In the genomic region with DNA sequence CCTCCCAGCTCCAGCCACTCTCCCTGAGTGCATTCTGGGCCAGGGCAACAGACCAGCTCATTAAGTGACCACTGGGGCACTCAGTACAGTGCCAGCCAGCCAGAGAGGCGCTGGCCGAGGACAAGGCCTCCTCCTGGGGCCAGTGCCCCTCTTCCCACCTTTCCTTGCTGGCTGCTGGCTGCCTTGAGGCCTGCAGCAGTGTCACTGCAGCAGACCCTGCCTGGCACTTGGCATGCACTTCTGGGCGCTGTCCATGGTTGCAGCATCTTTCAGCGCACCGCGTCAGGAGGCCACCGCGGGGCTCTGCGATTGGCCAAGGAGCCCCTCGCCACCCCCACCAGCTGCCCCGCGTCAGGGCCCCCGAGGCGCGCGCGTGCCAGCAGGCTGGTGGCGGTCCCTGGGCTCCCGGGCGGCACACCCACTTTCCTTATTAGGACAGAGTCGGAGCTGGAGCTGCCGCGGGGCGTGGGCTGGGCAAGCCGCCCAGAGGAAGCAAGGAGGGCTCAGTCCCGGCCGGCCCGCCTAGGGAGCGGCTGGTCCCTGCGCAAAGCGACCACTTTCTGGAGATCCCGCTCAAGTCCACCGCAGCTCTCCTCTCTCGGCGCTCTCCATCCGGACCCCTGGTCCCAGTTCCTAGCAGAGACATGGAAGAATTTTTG, we compare ENCODE assay signal across 8 mouse cellular contexts. TPM values are rescaled to one million over a fixed set of nuclear protein-coding genes. Genes with fewer than 3 reads are reported as not detected.
DNase-seq lines count a peak whose midpoint lies in the region; ATAC-seq lines count a peak whose summit lies in the region.

A gene (plus strand): TSS at position 506 of the 659 bp plus-strand sequence.

- peak within 1 kb of the TSS; percentile 94 for H3K4me2 ChIP-seq in heart, embryonic 13.5 days
- peak within 1 kb of the TSS; percentile 81 for H3K4me2 ChIP-seq in kidney, embryonic 15.5 days
- H3K4me2 ChIP-seq in liver, embryonic 12.5 days = peak within 1 kb of the TSS; percentile 63

- peaks cover 55% of the 10 kb centered on the region for H3K27me3 ChIP-seq in forebrain, embryonic 10.5 days (ENCODE audit: poor library complexity, severe bottlenecking)
- peaks cover 63% of the 10 kb centered on the region for H3K27me3 ChIP-seq in heart, embryonic 13.5 days (replicated peaks)
- peaks cover 51% of the 10 kb centered on the region for H3K27me3 ChIP-seq in kidney, embryonic 15.5 days
- H3K27me3 ChIP-seq in liver, embryonic 12.5 days (replicated peaks) = peaks cover 59% of the 10 kb centered on the region

- H3K9me3 ChIP-seq in forebrain, embryonic 10.5 days = no peaks in the 10 kb centered on the region
- no peaks in the 10 kb centered on the region for H3K9me3 ChIP-seq in heart, embryonic 13.5 days
- no peaks in the 10 kb centered on the region for H3K9me3 ChIP-seq in kidney, embryonic 15.5 days (replicated peaks)
- H3K9me3 ChIP-seq in liver, embryonic 12.5 days (replicated peaks) = no peaks in the 10 kb centered on the region

- ATAC-seq in heart, embryonic 13.5 days (ENCODE audit: extremely low read depth, insufficient number of reproducible peaks, low FRiP score, low TSS enrichment) = peak; percentile 83
- peak; percentile 98 for ATAC-seq in kidney, embryonic 15.5 days (replicated peaks; ENCODE audit: low FRiP score)
- ATAC-seq in liver, embryonic 12.5 days = peak; percentile 83

- H3K27ac ChIP-seq in brown adipose tissue, adult 24 weeks (replicated peaks; ENCODE audit: low read depth, low read length) = no peak within 1 kb of the TSS
- H3K27ac ChIP-seq in forebrain, embryonic 10.5 days = no peak within 1 kb of the TSS
- peak within 1 kb of the TSS; percentile 49; the same call in 1 of the 2 replicates for H3K27ac ChIP-seq in heart, embryonic 13.5 days (replicated peaks)
- no peak within 1 kb of the TSS for H3K27ac ChIP-seq in kidney, embryonic 15.5 days
- H3K27ac ChIP-seq in liver, embryonic 12.5 days = no peak within 1 kb of the TSS

- DNase-seq in 416B (ENCODE audit: low read depth) = peak; percentile 87
- peak; percentile 68 for DNase-seq in forebrain, embryonic 10.5 days (ENCODE audit: extremely low spot score, low spot score)
- DNase-seq in neural tube, embryonic 10.5 days (ENCODE audit: extremely low spot score, low spot score) = peak; percentile 77
- DNase-seq in thymus, postnatal 10 days (ENCODE audit: low spot score in 2 of 2) = peak; percentile 22 to 39

- WGBS in forebrain, embryonic 10.5 days = under 1% methylated on average over 36 of the region's 36 CpGs
- under 1% methylated on average over 36 of the region's 36 CpGs for WGBS in heart, embryonic 13.5 days
- under 1% methylated on average over 36 of the region's 36 CpGs for WGBS in kidney, embryonic 15.5 days
- WGBS in liver, embryonic 12.5 days (ENCODE audit: insufficient replicate concordance) = 3% methylated on average over 36 of the region's 36 CpGs

- peak within 1 kb of the TSS; percentile 76 for H3K9ac ChIP-seq in heart, embryonic 13.5 days
- 0 out of 2 replicates have a peak within 1 kb of the TSS, but pooled peaks have one; percentile 21 for H3K9ac ChIP-seq in kidney, embryonic 15.5 days
- H3K9ac ChIP-seq in liver, embryonic 12.5 days = no peak within 1 kb of the TSS

- H3K4me3 ChIP-seq in brown adipose tissue, adult 24 weeks (ENCODE audit: insufficient read depth, low read depth, low read length) = peak within 1 kb of the TSS; percentile 40
- peak within 1 kb of the TSS; percentile 60 for H3K4me3 ChIP-seq in forebrain, embryonic 10.5 days
- peak within 1 kb of the TSS; percentile 56 for H3K4me3 ChIP-seq in heart, embryonic 13.5 days
- peak within 1 kb of the TSS; percentile 42 for H3K4me3 ChIP-seq in kidney, embryonic 15.5 days (replicated peaks)
- H3K4me3 ChIP-seq in liver, embryonic 12.5 days = peak within 1 kb of the TSS; percentile 34

- no peaks in the 10 kb centered on the region for H3K36me3 ChIP-seq in forebrain, embryonic 10.5 days (replicated peaks)
- no peaks in the 10 kb centered on the region for H3K36me3 ChIP-seq in heart, embryonic 13.5 days
- H3K36me3 ChIP-seq in kidney, embryonic 15.5 days = no peaks in the 10 kb centered on the region
- no peaks in the 10 kb centered on the region for H3K36me3 ChIP-seq in liver, embryonic 12.5 days

- H3K4me1 ChIP-seq in brown adipose tissue, adult 24 weeks (ENCODE audit: control insufficient read depth, insufficient read depth, insufficient read length, low read length) = no peaks in the 10 kb centered on the region
- H3K4me1 ChIP-seq in forebrain, embryonic 10.5 days = peaks cover 15% of the 10 kb centered on the region
- peaks cover 19% of the 10 kb centered on the region for H3K4me1 ChIP-seq in heart, embryonic 13.5 days
- peaks cover 14% of the 10 kb centered on the region for H3K4me1 ChIP-seq in kidney, embryonic 15.5 days
- peaks cover 15% of the 10 kb centered on the region for H3K4me1 ChIP-seq in liver, embryonic 12.5 days

RNA-seq across cellular contexts. Expression of the gene that starts here (rescaled TPM):
- polyA plus RNA-seq in brown adipose tissue, adult 24 weeks (2012; ENCODE audit: insufficient read depth, insufficient read length, missing spikeins) = 4.6 and 14.3 TPM in 2 replicates
- 1.5 TPM in 2 replicates for polyA plus RNA-seq in forebrain, embryonic 10.5 days (2016; fragmentation: Nextera tagmentation; extraction: Ambion mirVana)
- polyA plus RNA-seq in heart, embryonic 13.5 days (2015; fragmentation: Nextera tagmentation; extraction: Ambion mirVana) = 7.2 and 8.4 TPM in 2 replicates
- polyA plus RNA-seq in kidney, embryonic 15.5 days (2015; fragmentation: Nextera tagmentation; extraction: Ambion mirVana) = 1.0 and 1.5 TPM in 2 replicates
- 0.95 and 0.96 TPM in 2 replicates for polyA plus RNA-seq in liver, embryonic 12.5 days (2016; fragmentation: Nextera tagmentation; extraction: Ambion mirVana)

Comparison
In these comparisons a context has a peak if more than half of its experiments do, and no peak if none do; other contexts are left out.
1. Peak in ATAC-seq, H3K4me3 ChIP-seq and H3K4me2 ChIP-seq in liver, embryonic 12.5 days; RNA of the gene not detected or under 1 TPM.
2. DNase-seq: peak in every context shown above with its lines; median percentile 87 in 416B; 77 in neural tube, embryonic 10.5 days; 68 in forebrain, embryonic 10.5 days; 30 in thymus, postnatal 10 days.